Mouse (Mus musculus) erythroblast, embryonic 14.5 days (primary cell): Measurements from ENCODE around the gene Ubr7.

Experiments used
- GATA1 ChIP-seq: IDR thresholded peaks from 2 replicates; pipeline ENCODE4 v1.6.1; 2012; ENCODE audit warnings: low read length, inconsistent platforms, mixed read lengths
- TAL1 ChIP-seq: IDR thresholded peaks from 3 replicates; pipeline ENCODE4 v1.6.1; 2012; ENCODE audit warnings: low read length, inconsistent platforms, mixed read lengths

DNA sequence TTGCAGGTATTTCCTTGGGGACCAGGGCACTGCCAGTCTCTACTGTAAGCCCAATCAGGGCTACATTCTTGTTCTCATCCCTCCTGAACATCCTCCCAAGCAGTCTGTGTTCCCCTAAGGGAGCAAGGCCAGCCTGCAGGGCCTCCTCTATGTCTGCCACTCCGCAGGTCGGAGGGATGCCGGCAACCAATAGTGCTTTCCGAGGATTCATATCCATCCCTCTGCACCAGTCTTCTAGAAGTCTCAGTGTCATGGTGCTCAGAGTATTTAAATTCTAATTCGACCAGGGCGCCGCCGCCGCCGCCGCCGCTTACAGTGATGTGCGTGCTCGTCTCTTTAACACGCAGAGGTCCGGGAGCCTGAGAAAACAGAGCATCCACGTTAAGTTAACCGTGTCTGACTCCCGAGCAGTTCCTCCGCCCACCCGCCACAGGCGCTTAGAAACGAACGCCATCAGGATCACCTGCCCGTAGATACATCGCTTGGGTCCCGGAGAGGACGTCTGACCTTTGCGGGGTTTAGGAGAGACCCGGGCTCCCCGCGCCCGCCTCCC is 14.7 kb upstream of the Ubr7 start:
- TF ChIP-seq GATA1 (no peak), TAL1 (no peak)
